Mouse (Mus musculus): ENCODE measurements around the gene Gm10720. TPM values are rescaled to one million over a fixed set of nuclear protein-coding genes. Genes with fewer than 3 reads are reported as not detected.
A peak's percentile ranks its signal among the peaks of the same experiment; 100 is the strongest.
"Not testable (repeated sequence)": the region's sequence is repeated elsewhere in the genome, so short reads cannot be mapped to it uniquely, and the experiment has no call there.

Gene Gm10720
- polyA plus RNA-seq (2015; fragmentation: Nextera tagmentation; extraction: Ambion mirVana): not detected in 2 replicates

- H3K27me3 ChIP-seq (replicated peaks); H3K4me2 ChIP-seq (replicated peaks): not testable (repeated sequence)
These were observed at the start of gene Gm10720 for GRCm38 (mm10) chr9:3015354-3015753. Gene Gm10720 (plus strand): TSS chr9:3015654.

GRCm38 (mm10) chr9:3000445-3000972 is 14.9 kb upstream of the Gm10720 start, which contains the start of gene Gm10722:
Gene Gm10722 (plus strand): TSS chr9:3000922.
- not testable (repeated sequence) for H3K27me3 ChIP-seq (replicated peaks); H3K4me2 ChIP-seq (replicated peaks); H3K4me3 ChIP-seq (replicated peaks); H3K36me3 ChIP-seq; ATAC-seq; H3K27ac ChIP-seq; H3K9me3 ChIP-seq; H3K9ac ChIP-seq; H3K4me1 ChIP-seq (replicated peaks)
- 73% methylated on average over 12 of the region's 12 CpGs for WGBS

More at GRCm38 (mm10) chr9:3015354-3015753, at the start of gene Gm10720:
- not testable (repeated sequence) for H3K9ac ChIP-seq; H3K27ac ChIP-seq; ATAC-seq; H3K9me3 ChIP-seq; H3K36me3 ChIP-seq; H3K4me1 ChIP-seq (replicated peaks); H3K4me3 ChIP-seq (replicated peaks)
- WGBS: 67% methylated on average over 5 of the region's 9 CpGs

- H3K9me3 ChIP-seq; H3K27me3 ChIP-seq (replicated peaks); H3K4me3 ChIP-seq (replicated peaks); H3K36me3 ChIP-seq; H3K4me1 ChIP-seq (replicated peaks); H3K4me2 ChIP-seq (replicated peaks); H3K27ac ChIP-seq; ATAC-seq; H3K9ac ChIP-seq: not testable (repeated sequence)
- 66% methylated on average over 8 of the region's 8 CpGs for WGBS
These were observed 14.4 kb upstream of the Gm10720 start for GRCm38 (mm10) chr9:3001006-3001405.

- H3K27me3 ChIP-seq (replicated peaks); H3K4me2 ChIP-seq (replicated peaks); H3K36me3 ChIP-seq; H3K9ac ChIP-seq; H3K27ac ChIP-seq; H3K9me3 ChIP-seq; H3K4me3 ChIP-seq (replicated peaks); H3K4me1 ChIP-seq (replicated peaks): not testable (repeated sequence)
- ATAC-seq: peak; percentile 86
- WGBS: 68% methylated on average over 9 of the region's 11 CpGs
These were observed 13.3 kb upstream of the Gm10720 start for GRCm38 (mm10) chr9:3001948-3002659.

- not testable (repeated sequence) for H3K9me3 ChIP-seq; H3K9ac ChIP-seq; H3K27ac ChIP-seq; H3K36me3 ChIP-seq; H3K4me3 ChIP-seq (replicated peaks); H3K4me1 ChIP-seq (replicated peaks); ATAC-seq; H3K27me3 ChIP-seq (replicated peaks); H3K4me2 ChIP-seq (replicated peaks)
- 75% methylated on average over 6 of the region's 14 CpGs for WGBS
These were observed 12.6 kb upstream of the Gm10720 start, which contains the start of gene Gm11168 for GRCm38 (mm10) chr9:3002794-3003396. Gene Gm11168 (plus strand): TSS chr9:3003346.

- not testable (repeated sequence) for H3K9ac ChIP-seq; ATAC-seq; H3K27ac ChIP-seq; H3K4me1 ChIP-seq (replicated peaks); H3K36me3 ChIP-seq; H3K9me3 ChIP-seq; H3K27me3 ChIP-seq (replicated peaks); H3K4me3 ChIP-seq (replicated peaks); H3K4me2 ChIP-seq (replicated peaks)
- WGBS: 80% methylated on average over 1 of the region's 5 CpGs
These were observed 9.3 kb upstream of the Gm10720 start for GRCm38 (mm10) chr9:3006179-3006578.

- H3K4me3 ChIP-seq (replicated peaks); H3K4me2 ChIP-seq (replicated peaks); H3K36me3 ChIP-seq; H3K27me3 ChIP-seq (replicated peaks); H3K4me1 ChIP-seq (replicated peaks); H3K27ac ChIP-seq; H3K9me3 ChIP-seq; H3K9ac ChIP-seq: not testable (repeated sequence)
- ATAC-seq: peak; percentile 79
- WGBS: 72% methylated on average over 8 of the region's 8 CpGs
These were observed 8.8 kb upstream of the Gm10720 start for GRCm38 (mm10) chr9:3006636-3007035.

- not testable (repeated sequence) for H3K9me3 ChIP-seq; H3K4me2 ChIP-seq (replicated peaks); H3K4me3 ChIP-seq (replicated peaks); H3K4me1 ChIP-seq (replicated peaks); H3K27ac ChIP-seq; H3K36me3 ChIP-seq; H3K9ac ChIP-seq; H3K27me3 ChIP-seq (replicated peaks)
- 0 out of 2 replicates have a peak, but pooled peaks have one; percentile 35 for ATAC-seq
- 76% methylated on average over 8 of the region's 9 CpGs for WGBS
These were observed 8.2 kb upstream of the Gm10720 start for GRCm38 (mm10) chr9:3007272-3007671.

GRCm38 (mm10) chr9:3009331-3009730 is 6.1 kb upstream of the Gm10720 start:
- not testable (repeated sequence) for H3K36me3 ChIP-seq; H3K27me3 ChIP-seq (replicated peaks)

GRCm38 (mm10) chr9:3012054-3012621 is 3.3 kb upstream of the Gm10720 start:
- not testable (repeated sequence) for H3K9ac ChIP-seq; H3K27ac ChIP-seq; H3K4me3 ChIP-seq (replicated peaks); ATAC-seq; H3K4me2 ChIP-seq (replicated peaks); H3K4me1 ChIP-seq (replicated peaks); H3K27me3 ChIP-seq (replicated peaks); H3K9me3 ChIP-seq; H3K36me3 ChIP-seq
- 87% methylated on average over 3 of the region's 7 CpGs for WGBS

More at GRCm38 (mm10) chr9:3009331-3009730, 6.1 kb upstream of the Gm10720 start:
- WGBS: no CpG with 5 or more reads among the region's 5 CpGs
- H3K27ac ChIP-seq; H3K4me2 ChIP-seq (replicated peaks); H3K9ac ChIP-seq; H3K4me3 ChIP-seq (replicated peaks); H3K4me1 ChIP-seq (replicated peaks); H3K9me3 ChIP-seq: not testable (repeated sequence)
- ATAC-seq: peak; percentile 49; the same call in 1 of the 2 replicates

GRCm38 (mm10) chr9:3012733-3013279 is 2.6 kb upstream of the Gm10720 start, which contains the start of gene Gm10721:
Gene Gm10721 (plus strand): TSS chr9:3013140.
- H3K4me2 ChIP-seq (replicated peaks); H3K9ac ChIP-seq; H3K4me3 ChIP-seq (replicated peaks); H3K9me3 ChIP-seq; H3K27ac ChIP-seq; H3K4me1 ChIP-seq (replicated peaks); H3K27me3 ChIP-seq (replicated peaks); H3K36me3 ChIP-seq: not testable (repeated sequence)
- no CpG with 5 or more reads among the region's 11 CpGs for WGBS
- ATAC-seq: peak; percentile 66

- not testable (repeated sequence) for H3K4me3 ChIP-seq (replicated peaks); H3K4me2 ChIP-seq (replicated peaks); H3K9ac ChIP-seq; H3K27me3 ChIP-seq (replicated peaks); H3K36me3 ChIP-seq; ATAC-seq; H3K9me3 ChIP-seq; H3K27ac ChIP-seq; H3K4me1 ChIP-seq (replicated peaks)
- 73% methylated on average over 6 of the region's 6 CpGs for WGBS
These were observed 442 bp downstream of the Gm10720 start for GRCm38 (mm10) chr9:3015896-3016295.
